Mouse (Mus musculus): ENCODE measurements around the gene Gm21698. TPM values are rescaled to one million over a fixed set of nuclear protein-coding genes. Genes with fewer than 3 reads are reported as not detected.
"Not testable (repeated sequence)": the region's sequence is repeated elsewhere in the genome, so short reads cannot be mapped to it uniquely, and the experiment has no call there.

The Gm21698 gene
- polyA plus RNA-seq, 1 experiment from 2014 or later, result 0.07 TPM

GRCm38 (mm10) chr5:25945391-25945790, 43.1 kb downstream of the Gm21698 start:
- DNase-seq (ENCODE audit: low spot score), result peak; percentile 31
- not testable (repeated sequence) for H3K4me3 ChIP-seq (ENCODE audit: low read depth, low read length); H3K27me3 ChIP-seq (replicated peaks; ENCODE audit: control insufficient read depth, insufficient read depth, low read length); ATAC-seq (replicated peaks; ENCODE audit: low FRiP score); H3K27ac ChIP-seq (ENCODE audit: low read depth, low read length); H3K36me3 ChIP-seq (ENCODE audit: control insufficient read depth, insufficient read depth, low read length); H3K9me3 ChIP-seq (ENCODE audit: control insufficient read depth, low read length); H3K4me1 ChIP-seq (replicated peaks; ENCODE audit: control insufficient read depth, insufficient read depth, low read length); H3K4me2 ChIP-seq; H3K9ac ChIP-seq (ENCODE audit: low read depth, low read length)
- WGBS, result 72% methylated on average over 2 of the region's 2 CpGs

GRCm38 (mm10) chr5:25942281-25942680, 46.2 kb downstream of the Gm21698 start, which contains the start of gene Gm21663:
Gm21663 (minus strand) TSS chr5:25942381.
- not testable (repeated sequence) for H3K4me1 ChIP-seq (replicated peaks; ENCODE audit: control insufficient read depth, insufficient read depth, low read length); ATAC-seq (replicated peaks; ENCODE audit: low FRiP score); H3K27ac ChIP-seq (ENCODE audit: low read depth, low read length); H3K4me3 ChIP-seq (ENCODE audit: low read depth, low read length); H3K9me3 ChIP-seq (ENCODE audit: control insufficient read depth, low read length); H3K9ac ChIP-seq (ENCODE audit: low read depth, low read length); H3K36me3 ChIP-seq (ENCODE audit: control insufficient read depth, insufficient read depth, low read length); H3K4me2 ChIP-seq; H3K27me3 ChIP-seq (replicated peaks; ENCODE audit: control insufficient read depth, insufficient read depth, low read length); DNase-seq (ENCODE audit: low spot score)
- 38% methylated on average over 2 of the region's 2 CpGs for WGBS

Other genes with a start within 250 kb of the Gm21698 start
- gene Actr3b, start 228.7 kb downstream of the Gm21698 start, polyA plus RNA-seq (2014; fragmentation: Nextera tagmentation; extraction: Ambion mirVana), result 2.3 and 2.4 TPM in 2 replicates
- gene Gm21663, start 46.3 kb downstream of the Gm21698 start, polyA plus RNA-seq (2014; fragmentation: Nextera tagmentation; extraction: Ambion mirVana), result not detected in 2 replicates
- not detected in 2 replicates for gene Gm21671, start 34.2 kb downstream of the Gm21698 start, polyA plus RNA-seq (2014; fragmentation: Nextera tagmentation; extraction: Ambion mirVana)
- 0.17 TPM in 1 of 2 replicates, not detected in the other for gene Gm21680, start 16.0 kb downstream of the Gm21698 start, polyA plus RNA-seq (2014; fragmentation: Nextera tagmentation; extraction: Ambion mirVana)
- not detected in 2 replicates for gene Gm1979, start 16.1 kb upstream of the Gm21698 start, polyA plus RNA-seq (2014; fragmentation: Nextera tagmentation; extraction: Ambion mirVana)
- gene Gm5862, start 34.3 kb upstream of the Gm21698 start, polyA plus RNA-seq (2014; fragmentation: Nextera tagmentation; extraction: Ambion mirVana), result not detected in 2 replicates
- gene Speer4a, start 50.9 kb upstream of the Gm21698 start, polyA plus RNA-seq (2014; fragmentation: Nextera tagmentation; extraction: Ambion mirVana), result 0.11 TPM in 1 of 2 replicates, not detected in the other
- not detected in 2 replicates for gene Gm7347, start 69.9 kb upstream of the Gm21698 start, polyA plus RNA-seq (2014; fragmentation: Nextera tagmentation; extraction: Ambion mirVana)
- gene Gm10471, start 100.6 kb upstream of the Gm21698 start, polyA plus RNA-seq (2014; fragmentation: Nextera tagmentation; extraction: Ambion mirVana), result not detected in 2 replicates
- 0.07 TPM in 1 of 2 replicates, not detected in the other for gene 5031410I06Rik, start 116.7 kb upstream of the Gm21698 start, polyA plus RNA-seq (2014; fragmentation: Nextera tagmentation; extraction: Ambion mirVana)
- not detected in 2 replicates for gene Gm10220, start 132.8 kb upstream of the Gm21698 start, polyA plus RNA-seq (2014; fragmentation: Nextera tagmentation; extraction: Ambion mirVana)